Mouse (Mus musculus) C2C12 (cell line): ENCODE results near the gene Amdhd2.

ENCODE experiments used
- CTCF ChIP-seq: IDR thresholded peaks from one replicate; pipeline ENCODE4 v1.5.1; 2011; ENCODE audit not compliant: control insufficient read depth, insufficient read depth, insufficient read length
- USF1 ChIP-seq: IDR thresholded peaks from one replicate; pipeline ENCODE4 v1.6.1; 2011; ENCODE audit warnings: low read depth, mild to moderate bottlenecking, control low read depth, moderate library complexity

- TF ChIP-seq USF1, result no peak
- TF ChIP-seq CTCF, result no peak
Measured at GRCm38 (mm10) chr17:24199252-24199651, 35.7 kb upstream of the Amdhd2 start.
